Comparison of ENCODE assay signal across 25 mouse cellular contexts in the genomic region with DNA sequence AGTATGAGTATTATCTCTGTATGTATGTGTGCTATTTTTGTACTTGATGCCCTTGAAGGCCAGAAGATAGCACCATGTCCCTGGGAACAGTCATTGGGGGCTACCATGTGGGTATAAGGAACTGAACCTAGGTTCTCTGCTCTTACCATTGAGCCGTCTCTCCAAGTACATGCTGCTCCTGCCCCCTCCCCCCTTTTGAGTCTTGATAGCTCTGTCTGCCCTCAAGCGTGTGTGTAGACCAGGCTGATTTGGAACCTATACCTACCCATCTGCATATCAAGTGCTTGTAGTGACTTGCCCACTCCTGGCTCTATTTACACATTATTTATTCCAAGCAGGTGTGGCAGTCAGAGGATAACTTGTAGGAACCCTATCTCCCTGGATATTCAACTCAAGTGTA. TPM values are rescaled to one million over a fixed set of nuclear protein-coding genes. Genes with fewer than 3 reads are reported as not detected.
DNase-seq lines count a peak whose midpoint lies in the region; TF ChIP-seq lines count a peak whose summit lies in the region.
"Had no signal": no experiment of that assay in that cellular context is flagged by ENCODE, and none has a peak within 500 bp of the region (broad histone marks: within the 10 kb centered on the region; RNA-seq: fewer than 3 reads in every experiment).

No protein-coding gene starts in this region.

- peak overlapping the region; percentile 93 for H3K27ac ChIP-seq in cerebellum, adult 2 months (ENCODE audit: insufficient read depth, low read length)
- peak overlapping the region; percentile 93 for H3K27ac ChIP-seq in layer of hippocampus, adult 2 months
- H3K27ac ChIP-seq: embryonic facial prominence, embryonic 10.5 days; embryonic facial prominence, embryonic 13.5 days; forebrain, embryonic 12.5 days; forebrain, embryonic 15.5 days; heart, embryonic 15.5 days; hindbrain, embryonic 10.5 days; hindbrain, embryonic 14.5 days had no signal

- no peak overlapping the region for H3K4me3 ChIP-seq in cerebellum, adult 2 months (replicated peaks; ENCODE audit: insufficient read depth, low read depth, low read length)
- no peak overlapping the region for H3K4me3 ChIP-seq in layer of hippocampus, adult 2 months
- H3K4me3 ChIP-seq: embryonic facial prominence, embryonic 10.5 days; embryonic facial prominence, embryonic 13.5 days; erythroblast, embryonic 14.5 days; forebrain, embryonic 12.5 days; forebrain, embryonic 15.5 days; heart, embryonic 12.5 days; heart, embryonic 15.5 days; hindbrain, embryonic 10.5 days had no signal

- peaks cover 27% of the 10 kb centered on the region for H3K4me1 ChIP-seq in cerebellum, adult 2 months (ENCODE audit: control insufficient read depth, insufficient read depth, low read length)
- H3K4me1 ChIP-seq: embryonic facial prominence, embryonic 10.5 days; embryonic facial prominence, embryonic 13.5 days; forebrain, embryonic 12.5 days; hindbrain, embryonic 10.5 days had no signal

- no peak for DNase-seq in cerebellum, adult 2 months
- no peak for DNase-seq in cerebellum, postnatal 14 days
- no peak for DNase-seq in layer of hippocampus, adult 2 months (ENCODE audit: low spot score in 2 of 2)
- DNase-seq in layer of hippocampus, adult 9-11 months, result no peak
- DNase-seq in ES-CJ7 (ENCODE audit: low read depth, low spot score) (peak; percentile 63), ZHBTc4 (ENCODE audit: low read depth, low spot score) (peak; percentile 56), adipocyte (ENCODE audit: low spot score) (no peak)
- no peak for DNase-seq in ovary, postnatal 14 days (ENCODE audit: low spot score)
- DNase-seq: adrenal gland, adult 2 months; adrenal gland, postnatal 25 days; embryo, embryonic 11 days; gastrocnemius, postnatal 14 days; heart, adult 18-20 months; heart, postnatal 10 days; heart, postnatal 36 days had no signal

- no peaks in the 10 kb centered on the region for H3K27me3 ChIP-seq in cerebellum, adult 2 months (ENCODE audit: control insufficient read depth, insufficient read depth, low read length)
- H3K27me3 ChIP-seq: embryonic facial prominence, embryonic 13.5 days; forebrain, embryonic 12.5 days; forebrain, embryonic 15.5 days; heart, embryonic 12.5 days; heart, embryonic 15.5 days had no signal

- TF ChIP-seq CTCF in cerebellum, adult 2 months (IDR thresholded peaks at IDR 0.05; ENCODE audit: borderline replicate concordance, insufficient read depth, low read depth, low read length), result no peak
- no peak for TF ChIP-seq CTCF in layer of hippocampus, adult 2 months (conservative IDR thresholded peaks at IDR 0.05)

- 51% methylated on average over 2 of the region's 2 CpGs for WGBS in cerebellum, adult 2 months

- TF ChIP-seq POLR2A in cerebellum, adult 2 months (IDR thresholded peaks at IDR 0.05; ENCODE audit: borderline replicate concordance, insufficient read depth, low read length), result no peak

RNA-seq across cellular contexts. Expression of gene Celf1, which starts 36.4 kb away (rescaled TPM):
- polyA plus RNA-seq in cerebellum, adult 2 months (2012; rRNA removed), result 91.1 and 95.2 TPM in 2 replicates
- total RNA-seq in layer of hippocampus, adult 2 months (2021), result 100 to 1,000 TPM; 145 to 147 TPM

RNA-seq across cellular contexts. Expression of gene Rapsn, which starts 58.8 kb away (rescaled TPM):
- polyA plus RNA-seq in cerebellum, adult 2 months (2012; rRNA removed), result 1.0 and 1.5 TPM in 2 replicates
- total RNA-seq in layer of hippocampus, adult 2 months (2021), result under 1 TPM in 1 of 2 experiments, not detected in 1; 0.31 TPM
- total RNA-seq: MEL had no signal
- polyA plus RNA-seq: erythroblast, embryonic 14.5 days had no signal

Comparison
In these comparisons a context has a peak if more than half of its experiments do, and no peak if none do; other contexts are left out.
1. DNase-seq: peak in ES-CJ7 (single experiment) and ZHBTc4 (single experiment); none in cerebellum, adult 2 months (0 of 2), cerebellum, postnatal 14 days (0 of 2), layer of hippocampus, adult 2 months (0 of 2), layer of hippocampus, adult 9-11 months (single experiment), adipocyte (single experiment) and ovary, postnatal 14 days (single experiment).